Comparison of ENCODE assay signal across 17 mouse cellular contexts in the genomic region with DNA sequence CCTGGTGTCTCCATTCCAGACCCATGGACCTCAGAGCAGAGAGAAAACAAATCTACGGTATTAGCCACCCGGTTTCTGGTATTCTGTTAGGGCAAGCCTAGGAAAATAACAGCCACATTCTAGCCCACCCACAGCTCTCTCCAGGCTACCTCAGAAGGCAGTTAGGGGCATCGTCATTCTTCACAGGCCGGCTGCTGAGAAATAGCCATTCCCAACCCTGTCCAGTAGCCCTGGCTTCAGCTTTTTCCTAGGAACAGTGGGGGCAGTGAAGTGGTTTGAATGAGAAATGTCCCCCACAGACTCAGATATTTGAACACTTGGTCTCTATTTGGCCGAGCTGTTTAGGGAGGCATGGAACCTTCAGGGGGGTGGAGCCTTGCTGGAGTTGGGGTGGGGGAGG. TPM values are rescaled to one million over a fixed set of nuclear protein-coding genes. Genes with fewer than 3 reads are reported as not detected.
"Had no signal": no experiment of that assay in that cellular context is flagged by ENCODE, and none has a peak within 500 bp of the region (broad histone marks: within the 10 kb centered on the region; RNA-seq: fewer than 3 reads in every experiment).

No protein-coding gene starts in this region.

- H3K9ac ChIP-seq: liver, embryonic 14.5 days; lung, embryonic 15.5 days; midbrain, embryonic 12.5 days; neural tube, embryonic 12.5 days; stomach, embryonic 15.5 days had no signal

- H3K27me3 ChIP-seq: lung, embryonic 15.5 days; midbrain, embryonic 12.5 days; stomach, embryonic 15.5 days had no signal

- H3K4me3 ChIP-seq: lung, embryonic 15.5 days; megakaryocyte, embryonic 14.5 days; midbrain, embryonic 12.5 days; neural tube, embryonic 12.5 days; stomach, embryonic 15.5 days had no signal

- DNase-seq: lung, adult 2 months; lung, postnatal 36 days; midbrain, embryonic 14.5 days; right cerebral cortex, postnatal 14 days; thymus, adult 2 months; thymus, postnatal 36 days had no signal

- H3K4me2 ChIP-seq: lung, embryonic 15.5 days; midbrain, embryonic 12.5 days; neural tube, embryonic 12.5 days; stomach, embryonic 15.5 days had no signal

- H3K27ac ChIP-seq: liver, embryonic 14.5 days; lung, embryonic 15.5 days; macrophage; midbrain, embryonic 12.5 days; neural tube, embryonic 12.5 days; stomach, embryonic 15.5 days; stomach, postnatal 0 days had no signal

- H3K9me3 ChIP-seq: lung, embryonic 15.5 days; midbrain, embryonic 12.5 days; neural tube, embryonic 12.5 days; stomach, embryonic 15.5 days had no signal

- H3K4me1 ChIP-seq: lung, embryonic 15.5 days; megakaryocyte, embryonic 14.5 days; midbrain, embryonic 12.5 days; neural tube, embryonic 12.5 days; stomach, embryonic 15.5 days had no signal

- H3K36me3 ChIP-seq: lung, embryonic 15.5 days; midbrain, embryonic 12.5 days; neural tube, embryonic 12.5 days; stomach, embryonic 15.5 days had no signal

RNA-seq across cellular contexts. Expression of gene Il9r, which starts 10.6 kb away (rescaled TPM):
- total RNA-seq: midbrain, postnatal 0 days had no signal
- polyA plus RNA-seq: liver, embryonic 16.5 days; macrophage; midbrain, embryonic 12.5 days; midbrain, embryonic 14.5 days; midbrain, postnatal 0 days; neural tube, embryonic 14.5 days; stomach, postnatal 0 days had no signal
